Mouse (Mus musculus) hindlimb bud, embryonic 11.5 days (tissue): ENCODE results near the gene Elfn2.

Experiments used
- DNase-seq: peaks from one replicate; pipeline ENCODE4 v3.0.0-alpha.2; 2012; ENCODE audit warnings: low read depth, low spot score; ENCODE audit errors: extremely low spot score

Gene Elfn2

DNA sequence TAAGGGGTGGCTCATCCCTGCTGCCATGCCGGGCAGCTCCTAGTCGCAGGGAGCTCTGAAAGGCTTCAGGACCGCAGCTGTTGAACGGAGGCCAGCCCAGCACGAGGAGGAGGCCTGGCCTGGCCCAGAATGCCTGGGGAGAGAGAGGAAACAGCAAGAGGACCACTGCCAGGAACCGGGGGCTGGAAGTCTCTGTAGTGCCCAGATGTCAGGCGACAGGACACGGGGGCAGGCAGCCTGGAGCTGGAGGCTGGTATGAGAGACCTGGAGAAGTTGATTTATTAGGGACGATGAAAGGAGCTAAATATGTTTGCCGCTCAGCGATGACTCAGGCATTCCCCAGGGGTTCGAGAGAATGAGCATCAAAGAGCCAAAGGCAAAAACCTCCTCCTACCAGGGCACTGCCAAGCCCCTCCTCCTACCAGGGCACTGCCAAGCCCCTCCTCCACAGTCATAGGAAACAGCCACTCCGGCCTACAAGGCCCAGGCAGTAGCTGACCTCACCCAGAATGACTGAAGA, 94.1 kb downstream of the Elfn2 start:
- no peak for DNase-seq

DNA sequence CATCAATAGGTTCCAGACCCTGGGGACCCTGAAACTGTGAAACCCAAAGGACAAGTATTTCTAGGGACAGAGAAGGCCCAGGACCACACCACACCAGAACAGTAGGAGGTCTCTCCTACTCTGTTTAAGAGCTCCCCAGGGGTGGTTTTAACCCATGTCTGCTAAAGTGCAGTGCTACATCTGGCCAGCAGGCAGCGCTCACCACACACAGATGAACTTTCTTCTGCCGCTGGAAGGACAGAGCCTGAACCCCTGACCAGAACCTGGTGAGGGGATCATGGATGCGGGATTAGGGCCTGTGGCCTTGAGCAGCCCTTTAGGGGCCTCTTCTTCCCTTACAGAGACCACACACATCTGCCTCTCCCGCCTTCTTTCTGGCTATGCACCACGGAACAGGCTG, 95.1 kb downstream of the Elfn2 start:
- no peak for DNase-seq
